Mouse (Mus musculus): ENCODE measurements around the gene Tmem132c. TPM values are rescaled to one million over a fixed set of nuclear protein-coding genes. Genes with fewer than 3 reads are reported as not detected.
A peak's percentile ranks its signal among the peaks of the same experiment; 100 is the strongest.

Gene Tmem132c
- total RNA-seq (2021) = 1.3 TPM in 1 of 2 replicates, not detected in the other
- long read RNA-seq, full-length matches to known transcripts = 1 of 2 reads
- long read RNA-seq, partial matches to known transcripts = 1 of 2 reads
- long read RNA-seq, other reads (novel, unspliced or antisense) = 0 of 2 reads

- DNase-seq = peak; percentile 84
These were observed at the start of gene Tmem132c for GRCm38 (mm10) chr5:127241136-127241924. Gene Tmem132c, plus strand, starts transcription at chr5:127241808.

GRCm38 (mm10) chr5:127191881-127192280, 49.7 kb upstream of the Tmem132c start:
- peak; percentile 38 for DNase-seq

DNA sequence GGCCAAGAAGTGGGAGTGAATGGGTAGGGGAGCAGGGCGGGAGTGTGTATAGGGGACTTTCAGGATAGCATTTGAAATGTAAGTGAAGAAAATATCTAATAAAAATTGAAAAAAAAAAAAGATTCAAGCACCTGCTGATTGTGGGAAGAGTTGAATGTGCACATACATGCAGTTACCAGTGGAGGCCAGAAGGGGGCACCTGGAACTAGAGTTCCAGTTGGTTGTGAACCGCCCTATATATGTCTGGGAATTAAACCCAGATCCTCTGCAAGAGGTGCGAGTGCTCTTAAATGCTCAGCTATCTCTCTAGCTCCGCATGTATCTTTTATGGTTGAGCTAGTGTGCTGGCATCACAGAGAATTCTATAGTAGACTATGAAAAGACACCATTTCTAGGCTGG, 42.8 kb upstream of the Tmem132c start:
- DNase-seq = peak; percentile 6

- no peak for DNase-seq
These were observed 36.7 kb upstream of the Tmem132c start for GRCm38 (mm10) chr5:127204881-127205280.

DNA sequence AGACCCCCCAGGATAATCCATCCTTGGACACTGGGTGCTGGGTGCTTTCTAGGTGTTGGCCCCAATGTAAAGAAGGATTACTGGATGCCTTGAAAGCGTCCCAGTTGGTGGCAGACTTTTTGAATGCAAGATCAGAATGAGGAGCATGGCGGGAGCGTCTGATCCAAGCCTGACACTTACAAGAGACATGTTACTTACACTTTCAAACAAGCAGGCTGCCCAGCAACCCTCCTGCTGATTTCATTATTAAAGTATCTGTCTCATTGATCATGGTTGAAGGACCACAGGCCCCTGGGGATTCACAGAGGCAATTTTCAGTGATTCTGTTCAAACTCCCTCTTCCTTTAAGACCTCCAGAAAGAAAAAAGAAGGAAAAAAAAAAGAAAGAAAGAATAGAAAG, 25.2 kb upstream of the Tmem132c start:
- no peak for DNase-seq

DNA sequence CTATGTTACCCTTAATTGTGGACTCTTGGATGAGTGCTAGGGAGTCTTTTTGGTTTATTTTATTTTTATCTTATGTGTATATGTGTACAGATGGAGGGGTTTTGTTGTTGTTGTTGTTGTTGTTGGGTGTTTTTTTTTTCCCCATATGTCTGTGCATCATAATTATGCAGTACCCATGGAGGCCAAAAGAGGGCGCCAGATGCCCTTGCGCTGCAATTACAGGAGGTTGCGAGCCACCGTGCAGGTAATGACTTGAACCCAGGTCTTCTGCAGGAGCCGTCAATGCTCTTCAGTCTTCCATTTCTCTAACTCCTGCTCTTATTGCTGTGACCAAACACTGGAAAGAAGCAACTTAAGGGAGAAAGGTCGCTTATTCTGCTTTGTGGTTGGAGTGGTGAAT, 23.9 kb upstream of the Tmem132c start:
- no peak for DNase-seq

DNA sequence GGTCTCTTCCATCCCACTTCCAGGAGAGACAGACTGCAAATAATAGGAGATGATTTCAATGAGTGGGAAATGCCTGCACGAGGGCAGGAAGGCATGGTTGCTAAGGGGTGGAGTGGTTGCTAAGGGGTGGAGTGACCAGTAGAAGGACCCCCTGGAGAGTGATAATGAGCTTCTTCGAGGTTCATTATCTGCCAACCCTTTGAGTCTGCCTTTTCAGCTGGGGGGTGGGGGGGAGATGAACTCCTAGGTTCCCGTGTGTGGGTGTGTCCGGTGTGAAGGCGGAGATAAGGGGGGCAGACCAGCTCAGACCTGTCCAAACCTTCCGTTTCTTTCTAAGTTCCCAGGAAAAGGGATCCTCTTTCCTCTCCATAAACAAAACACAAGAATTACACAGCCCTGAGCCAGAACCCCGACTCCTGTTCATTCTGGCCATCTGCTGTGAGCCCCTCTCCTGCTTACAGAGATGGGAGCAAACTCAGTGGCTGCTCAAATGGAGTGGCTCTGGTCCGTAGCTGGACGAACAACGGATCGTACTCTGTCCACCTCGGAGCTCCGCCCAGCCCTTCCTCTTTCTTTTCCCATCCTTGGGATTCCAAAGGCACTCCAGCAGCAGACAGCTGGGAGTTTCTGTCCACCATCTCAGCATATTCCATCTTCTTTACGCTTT, 13.5 kb upstream of the Tmem132c start:
- DNase-seq = no peak

- DNase-seq = no peak
These were observed 6.9 kb upstream of the Tmem132c start for GRCm38 (mm10) chr5:127234715-127235114.

GRCm38 (mm10) chr5:127235203-127235602, 6.4 kb upstream of the Tmem132c start:
- peak; percentile 86 for DNase-seq

GRCm38 (mm10) chr5:127239706-127240105, 1.9 kb upstream of the Tmem132c start:
- no peak for DNase-seq

GRCm38 (mm10) chr5:127240646-127241045, 962 bp upstream of the Tmem132c start:
- DNase-seq = no peak

GRCm38 (mm10) chr5:127241925-127242762, 536 bp downstream of the Tmem132c start:
- DNase-seq = peak; percentile 9

- DNase-seq = no peak
These were observed 1.2 kb downstream of the Tmem132c start for GRCm38 (mm10) chr5:127242763-127243160.

DNA sequence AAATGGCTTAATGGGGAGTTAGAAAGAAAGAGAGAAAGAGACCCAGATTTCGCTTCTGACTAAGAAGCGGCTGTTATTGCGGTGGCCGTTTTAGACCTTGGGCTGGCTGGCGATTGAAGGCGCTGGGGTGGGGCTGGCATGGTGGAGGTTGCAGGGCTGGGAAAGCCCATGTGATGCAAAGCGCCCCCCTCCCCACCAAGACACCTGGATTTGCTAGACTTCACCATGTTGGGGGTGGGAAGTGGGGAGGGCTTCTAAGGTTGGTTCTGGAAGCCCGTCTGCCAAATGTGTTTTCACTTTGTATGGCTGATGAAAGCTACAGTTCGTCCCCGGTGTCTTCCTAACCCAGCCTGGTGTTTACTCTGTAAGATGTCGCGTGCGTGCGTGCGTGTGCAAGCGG, 1.6 kb downstream of the Tmem132c start:
- no peak for DNase-seq

DNA sequence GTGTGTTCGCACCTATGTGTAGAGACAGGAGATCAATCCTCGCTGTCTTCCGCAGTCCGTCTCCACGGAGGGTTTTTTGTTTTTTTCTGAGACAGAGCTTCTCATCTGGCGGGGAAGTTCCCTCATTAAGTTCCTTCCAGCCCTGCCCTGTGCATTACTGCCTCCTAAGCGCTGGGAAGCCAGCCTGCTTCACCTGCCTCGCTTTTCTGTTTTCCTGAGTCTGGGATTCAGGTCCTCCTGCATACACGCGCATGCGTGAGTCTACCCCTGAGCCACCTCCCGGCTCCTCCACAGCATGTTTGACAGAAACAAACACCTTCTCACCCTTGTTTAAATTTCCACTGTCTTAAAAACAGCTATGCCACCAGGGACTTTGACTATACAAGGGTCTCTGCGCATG, 2.0 kb downstream of the Tmem132c start:
- DNase-seq = no peak

DNA sequence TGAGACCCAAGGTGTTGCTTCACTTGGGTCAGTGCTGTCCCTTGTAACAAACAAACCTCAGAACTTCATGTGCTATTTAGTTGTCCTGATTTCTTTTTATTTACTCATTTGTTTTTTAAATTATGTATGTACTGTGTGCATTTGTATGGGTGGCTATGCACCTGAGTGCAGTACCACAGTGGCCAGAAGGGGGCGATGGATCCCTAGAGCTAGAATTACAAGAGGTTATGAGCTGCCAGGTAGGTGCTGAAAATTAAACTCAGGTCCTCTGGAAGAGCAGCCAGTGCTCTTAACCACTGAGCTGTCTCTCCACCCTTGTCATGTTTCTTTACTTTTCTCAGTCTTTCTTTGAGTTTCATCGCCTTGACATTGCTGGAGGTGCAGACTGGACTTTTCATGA, 11.7 kb downstream of the Tmem132c start:
- DNase-seq = no peak

GRCm38 (mm10) chr5:127256947-127257610, 15.5 kb downstream of the Tmem132c start:
- DNase-seq = no peak

GRCm38 (mm10) chr5:127262136-127262535, 20.5 kb downstream of the Tmem132c start:
- DNase-seq = no peak

DNA sequence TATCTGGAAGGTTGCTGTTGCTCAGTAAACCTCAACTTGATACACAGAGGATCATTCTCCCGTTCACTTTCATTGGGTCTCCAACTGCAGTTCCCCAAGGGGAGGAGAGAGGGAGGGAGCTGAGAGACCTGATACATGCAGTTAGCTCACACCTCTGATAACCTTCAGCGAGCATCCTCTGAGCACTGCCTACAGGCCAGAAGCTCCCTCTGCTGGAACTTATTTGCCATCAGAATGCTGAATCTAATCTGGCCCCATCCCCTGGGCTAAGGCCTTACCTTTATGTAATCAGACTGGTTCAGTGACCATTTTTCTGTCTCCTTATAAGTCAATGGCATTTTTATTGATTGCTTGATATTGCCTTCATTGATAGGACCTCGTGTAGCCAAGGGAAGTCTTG, 29.5 kb downstream of the Tmem132c start:
- DNase-seq = no peak

DNA sequence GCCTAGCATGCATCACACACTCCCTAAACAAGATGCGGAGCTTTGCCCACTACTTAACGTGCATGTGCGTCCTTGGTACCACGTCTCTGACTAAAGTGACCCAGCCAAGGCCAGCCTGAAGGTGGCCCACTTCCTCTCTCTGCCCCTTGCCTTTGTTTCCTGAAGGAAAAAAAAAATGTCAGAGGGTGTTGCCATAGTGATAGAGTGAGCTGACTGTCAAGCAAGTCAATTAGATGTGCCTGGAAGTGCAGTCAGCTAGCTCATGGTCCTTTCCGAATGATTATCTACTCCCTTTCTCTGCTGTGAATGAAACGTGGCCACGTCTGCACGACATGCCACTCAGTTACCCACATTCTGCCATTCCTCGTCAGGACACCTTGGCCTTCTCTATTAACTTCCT, 37.9 kb downstream of the Tmem132c start:
- no peak for DNase-seq

GRCm38 (mm10) chr5:127281186-127281585, 39.6 kb downstream of the Tmem132c start:
- no peak for DNase-seq

DNA sequence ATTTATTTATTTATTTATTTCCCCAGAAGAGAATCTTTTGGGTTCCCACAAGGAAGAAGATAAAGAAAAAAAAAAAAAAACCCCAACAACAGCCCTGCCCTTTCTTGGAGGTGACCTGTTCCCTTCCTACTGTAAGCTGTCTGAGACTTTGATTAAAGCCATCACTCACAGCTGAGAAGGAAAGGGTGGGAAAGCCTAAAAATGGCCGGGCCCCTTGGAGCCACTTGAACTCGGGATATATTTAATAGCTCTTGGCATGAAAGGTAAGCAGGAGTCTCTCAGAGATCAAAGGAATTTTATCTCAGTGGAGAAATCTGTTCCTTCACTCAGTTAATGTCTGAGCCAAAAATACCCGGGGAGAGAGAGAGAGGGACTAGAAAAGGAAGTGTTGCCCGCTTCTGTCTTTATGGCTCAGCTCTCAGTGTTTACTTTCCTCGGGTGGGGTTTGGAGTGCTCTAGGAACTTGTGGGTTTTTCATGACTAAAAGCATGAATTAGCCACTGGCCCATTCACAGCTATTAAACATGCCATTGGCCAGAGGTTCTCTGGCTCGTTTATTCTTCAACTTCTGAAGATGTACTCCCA, 41.0 kb downstream of the Tmem132c start:
- no peak for DNase-seq

Measured in adrenal gland, postnatal 25 days (tissue).